Mouse (Mus musculus) liver, postnatal 0 days (tissue): ENCODE results near the gene Hspbp1. TPM values are rescaled to one million over a fixed set of nuclear protein-coding genes. Genes with fewer than 3 reads are reported as not detected.
A peak's percentile ranks its signal among the peaks of the same experiment; 100 is the strongest.

Experiments
- ATAC-seq: fragments of 200-750 bp; cut with Nextera tagmentation; 2 replicates; pipeline ENCODE4 v1.8.0; 2017; ENCODE audit warnings: mild to moderate bottlenecking, moderate library complexity
- DNase-seq: peaks from one replicate; pipeline ENCODE4 v3.0.0-alpha.2; 2016
- H3K27ac ChIP-seq: fragments of 300-500 bp; sonication (generic); 2 replicates; pipeline ENCODE4 v1.5.1; 2014; ENCODE audit warnings: antibody characterized with exemption, moderate library complexity, mild to moderate bottlenecking, low read depth
- H3K27me3 ChIP-seq: fragments of 300-500 bp; sonication (generic); 2 replicates; pipeline ENCODE4 v1.6.1; 2014; ENCODE audit warnings: low read length, control low read depth, mixed read lengths; ENCODE audit not compliant: insufficient read depth
- H3K36me3 ChIP-seq: fragments of 300-500 bp; sonication (generic); replicated peaks from 2 replicates; pipeline ENCODE4 v1.6.1; 2014; ENCODE audit warnings: mild to moderate bottlenecking, control low read depth, low read length, moderate library complexity, mixed read lengths; ENCODE audit not compliant: insufficient read depth
- H3K4me1 ChIP-seq: fragments of 300-500 bp; sonication (generic); 2 replicates; pipeline ENCODE4 v1.6.1; 2014; ENCODE audit warnings: antibody characterized with exemption, mild to moderate bottlenecking, control low read depth; ENCODE audit not compliant: insufficient read depth
- H3K4me2 ChIP-seq: fragments of 300-500 bp; sonication (generic); 2 replicates; pipeline ENCODE4 v1.6.1; 2014; ENCODE audit warnings: low read depth, mild to moderate bottlenecking, low read length, moderate library complexity, mixed read lengths
- H3K4me3 ChIP-seq: fragments of 300-500 bp; sonication (generic); 2 replicates; pipeline ENCODE4 v1.5.1; 2014; ENCODE audit warnings: low read depth, low read length
- H3K9ac ChIP-seq: fragments of 300-500 bp; sonication (generic); replicated peaks from 2 replicates; pipeline ENCODE4 v1.6.1; 2014; ENCODE audit warnings: mild to moderate bottlenecking, moderate library complexity
- H3K9me3 ChIP-seq: fragments of 300-500 bp; sonication (generic); 2 replicates; pipeline ENCODE4 v1.6.1; 2016; ENCODE audit warnings: mild to moderate bottlenecking, control low read depth, low read length, mixed read lengths
- CTCF ChIP-seq: sonication (generic); IDR thresholded peaks from 2 replicates; pipeline ENCODE4 v1.5.1; 2016; ENCODE audit warnings: antibody characterized with exemption, low read depth
- EP300 ChIP-seq: IDR thresholded peaks from 2 replicates; pipeline ENCODE4 v1.6.1; 2016; ENCODE audit warnings: antibody characterized with exemption, low read depth, mild to moderate bottlenecking
- WGBS: fragments of 180-500 bp; shearing (Covaris S2); extraction: QIAGEN DNeasy Blood & Tissue Kit; methylation state at CpG from one replicate; pipeline ENCODE4 v1.1.7; 2014; ENCODE audit not compliant: insufficient replicate concordance; 5-methylcytosine and 5-hydroxymethylcytosine counted together
- polyA plus RNA-seq: library from polyadenylated mRNA; unstranded; fragments of >200 nt; fragmentation: Nextera tagmentation; extraction: Ambion mirVana; gene quantifications from 2 replicates; pipeline ENCODE4 v1.2.1, GENCODE M21; 2015

Gene Hspbp1
- polyA plus RNA-seq: 27.6 and 33.1 TPM in 2 replicates

DNA sequence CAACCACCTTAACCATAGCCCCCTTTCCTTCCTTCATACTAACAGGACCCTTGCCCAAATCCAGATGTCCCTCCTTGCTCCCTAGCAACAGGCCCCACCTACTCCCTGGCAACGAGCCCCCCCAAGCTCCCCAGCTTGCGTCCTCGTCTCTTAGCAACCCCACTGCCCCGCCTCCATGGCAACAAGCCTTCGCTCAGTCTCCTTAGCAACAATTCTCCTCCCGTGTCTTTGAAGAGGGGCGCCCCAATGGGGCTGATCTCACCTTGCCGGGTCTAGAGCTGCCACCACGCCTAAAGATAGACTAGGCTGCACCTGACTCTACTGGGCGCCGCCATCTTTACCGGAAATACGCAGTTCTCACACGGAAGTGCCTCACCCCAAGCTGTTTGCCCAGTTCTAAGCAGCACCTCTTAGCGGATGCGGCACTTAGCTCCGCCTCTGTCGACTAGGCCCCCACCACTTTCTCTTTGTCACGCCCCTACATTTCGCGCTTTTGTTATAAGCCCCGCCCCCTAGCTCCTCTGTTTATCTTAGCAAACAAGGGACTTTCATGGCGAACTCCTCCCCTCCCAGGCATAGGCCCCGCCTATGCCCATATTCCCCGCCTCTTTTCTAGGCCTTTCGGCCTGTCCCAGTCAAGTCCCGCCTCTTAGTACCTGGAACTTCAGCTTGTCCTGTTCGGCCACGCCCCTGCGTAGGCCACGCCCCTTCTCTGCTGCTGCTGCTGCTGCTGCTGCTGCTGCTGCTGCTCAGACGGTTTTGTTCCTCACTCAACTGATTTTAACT, at the start of gene Hspbp1:
Hspbp1 (minus strand) TSS at position 437 of the 786 bp plus-strand sequence.
- Histone ChIP-seq H3K36me3 (0 out of 2 replicates have a peak, but pooled peaks cover 2% of the 10 kb centered on the region), H3K9ac (peak within 1 kb of the TSS; percentile 54), H3K4me3 (peak within 1 kb of the TSS; percentile 71), H3K4me1 (peaks cover 9% of the 10 kb centered on the region), H3K27me3 (0 out of 2 replicates have a peak, but pooled peaks cover under 1% of the 10 kb centered on the region), H3K27ac (peak within 1 kb of the TSS; percentile 62; the same call in 1 of the 2 replicates), H3K9me3 (no peaks in the 10 kb centered on the region), H3K4me2 (peak within 1 kb of the TSS; percentile 77)
- under 1% methylated on average over 32 of the region's 32 CpGs for WGBS
- ATAC-seq (peak; percentile 97), DNase-seq (peak; percentile 97)
- TF ChIP-seq EP300: peak; percentile 70; the same call in 1 of the 2 replicates
- TF ChIP-seq CTCF: 0 out of 2 replicates have a peak, but pooled peaks have one; percentile 6

DNA sequence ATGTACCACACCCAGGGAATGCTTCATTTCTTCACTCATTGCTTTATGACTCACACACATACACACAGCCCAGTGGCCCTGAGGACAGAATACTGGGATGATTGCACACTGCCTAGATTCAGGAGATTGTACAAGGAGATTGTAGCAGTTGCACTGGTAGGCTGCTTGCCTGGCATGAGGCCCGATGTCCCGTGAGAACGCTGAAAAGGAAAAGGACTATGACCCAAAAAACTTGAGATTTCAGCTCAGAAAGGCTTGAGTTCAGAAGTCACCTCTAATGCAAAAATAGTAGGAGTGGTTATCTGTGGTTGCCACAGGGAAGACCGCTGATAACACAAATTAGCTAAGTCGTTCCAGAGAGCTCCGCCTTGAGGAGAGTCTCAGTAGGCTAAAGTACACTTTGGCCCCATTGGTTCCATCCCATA, 48.1 kb upstream of the Hspbp1 start:
- WGBS: 20% methylated on average over 6 of the region's 6 CpGs
- H3K4me3 ChIP-seq: no peak overlapping the region
- peak; percentile 55 for TF ChIP-seq EP300
- peak; percentile 51 for TF ChIP-seq CTCF
- no peak overlapping the region for H3K27ac ChIP-seq
- no peaks in the 10 kb centered on the region for H3K9me3 ChIP-seq
- ATAC-seq (peak; percentile 48; the same call in 1 of the 2 replicates), DNase-seq (no peak)
- no peak overlapping the region for H3K9ac ChIP-seq
- no peaks in the 10 kb centered on the region for H3K27me3 ChIP-seq
- peaks cover 6% of the 10 kb centered on the region for H3K4me1 ChIP-seq
- H3K36me3 ChIP-seq: no peaks in the 10 kb centered on the region
- 0 out of 2 replicates have a peak overlapping the region, but pooled peaks have one; percentile 20 for H3K4me2 ChIP-seq

DNA sequence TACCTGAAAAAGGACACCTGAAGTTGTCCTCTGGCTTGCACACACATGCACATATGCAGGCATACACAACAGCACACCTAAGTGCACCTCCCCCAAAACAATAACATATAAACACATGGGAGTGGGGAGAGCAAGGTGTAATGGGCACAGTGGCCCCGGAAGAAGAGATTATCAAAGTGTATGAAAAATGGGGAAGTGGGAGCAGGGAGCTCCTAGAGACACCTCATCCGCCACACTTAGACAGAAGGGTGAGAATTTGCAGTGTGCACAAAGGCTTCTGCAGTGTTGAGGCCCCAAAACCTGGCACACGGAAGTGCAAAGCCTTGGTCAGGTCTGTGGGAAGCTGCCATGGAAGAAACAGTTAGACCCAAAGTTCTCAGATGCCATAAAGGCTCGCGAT, 46.2 kb upstream of the Hspbp1 start:
- TF ChIP-seq EP300 (no peak), CTCF (no peak)
- ATAC-seq (no peak), DNase-seq (no peak)
- no peaks in the 10 kb centered on the region for H3K9me3 ChIP-seq
- no peak overlapping the region for H3K9ac ChIP-seq
- no peaks in the 10 kb centered on the region for H3K27me3 ChIP-seq
- no peak overlapping the region for H3K4me3 ChIP-seq
- no peaks in the 10 kb centered on the region for H3K36me3 ChIP-seq
- 57% methylated on average over 5 of the region's 5 CpGs for WGBS
- no peak overlapping the region for H3K4me2 ChIP-seq
- no peak overlapping the region for H3K27ac ChIP-seq
- H3K4me1 ChIP-seq: peaks cover 6% of the 10 kb centered on the region

GRCm38 (mm10) chr7:4725169-4725568, 40.3 kb upstream of the Hspbp1 start, which contains the start of gene Tmem150b:
TSS of gene Tmem150b (minus strand) at chr7:4725249.
- TF ChIP-seq CTCF (no peak), EP300 (no peak)
- Histone ChIP-seq H3K4me1 (peaks cover 11% of the 10 kb centered on the region), H3K4me2 (peak within 1 kb of the TSS; percentile 60), H3K4me3 (peak within 1 kb of the TSS; percentile 29), H3K36me3 (no peaks in the 10 kb centered on the region), H3K9ac (no peak within 1 kb of the TSS), H3K27me3 (no peaks in the 10 kb centered on the region), H3K9me3 (no peaks in the 10 kb centered on the region), H3K27ac (peak within 1 kb of the TSS; percentile 67)
- no peak for DNase-seq
- no peak for ATAC-seq
- WGBS: 26% methylated on average over 7 of the region's 7 CpGs

DNA sequence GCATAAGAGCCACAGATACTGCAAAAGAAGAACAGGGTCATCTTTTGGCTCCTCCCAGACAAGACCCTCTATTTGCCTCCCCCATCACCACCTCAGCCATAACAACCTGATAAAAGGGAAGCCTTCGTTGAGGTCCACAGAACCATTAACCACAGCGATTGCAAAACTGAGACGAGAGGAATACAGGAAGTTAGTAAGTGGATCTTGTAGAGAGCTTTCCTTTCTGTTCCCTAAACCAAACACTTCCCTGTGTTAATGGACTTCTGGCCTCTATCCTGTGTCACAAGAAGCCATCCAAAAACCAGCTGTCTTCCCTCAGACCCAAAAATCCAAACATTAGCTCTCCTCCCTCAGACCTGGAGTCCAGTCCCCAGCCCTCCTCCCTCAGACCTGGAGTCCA, 39.5 kb upstream of the Hspbp1 start:
- 7% methylated on average over 3 of the region's 3 CpGs for whole genome bisulfite sequencing
- peak overlapping the region; percentile 60 for H3K4me2 ChIP-seq
- no peaks in the 10 kb centered on the region for H3K36me3 ChIP-seq
- H3K4me1 ChIP-seq: peaks cover 13% of the 10 kb centered on the region
- H3K27ac ChIP-seq: peak overlapping the region; percentile 67
- no peaks in the 10 kb centered on the region for H3K9me3 ChIP-seq
- ATAC-seq (peak; percentile 44), DNase-seq (no peak)
- no peaks in the 10 kb centered on the region for H3K27me3 ChIP-seq
- H3K4me3 ChIP-seq: peak overlapping the region; percentile 29
- TF ChIP-seq CTCF: no peak
- TF ChIP-seq EP300: no peak
- H3K9ac ChIP-seq: no peak overlapping the region

DNA sequence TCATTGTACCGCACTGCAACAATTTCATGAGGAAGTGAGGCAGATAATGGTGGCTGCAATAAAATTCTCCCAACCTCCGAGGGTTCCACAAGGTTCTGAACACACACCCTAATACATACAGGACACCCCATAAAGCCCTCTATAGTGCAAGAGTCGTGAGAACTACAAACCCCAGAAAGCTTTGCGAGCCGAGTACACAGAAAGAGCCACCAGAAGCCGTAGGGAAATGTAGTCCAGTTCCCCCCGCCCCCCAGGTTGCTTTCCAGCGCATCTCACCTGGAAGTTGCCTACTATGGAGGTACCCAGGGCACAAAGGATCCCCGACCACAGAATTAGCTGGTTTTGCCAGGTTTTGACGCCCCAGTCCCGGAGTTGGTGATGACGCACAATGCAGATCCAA, 38.6 kb upstream of the Hspbp1 start:
- WGBS: 32% methylated on average over 12 of the region's 12 CpGs
- no peaks in the 10 kb centered on the region for H3K36me3 ChIP-seq
- ATAC-seq (no peak; the same call in 1 of the 2 replicates), DNase-seq (peak; percentile 34)
- H3K4me3 ChIP-seq: peak overlapping the region; percentile 29; the same call in 1 of the 2 replicates
- H3K4me1 ChIP-seq: peaks cover 13% of the 10 kb centered on the region
- H3K27me3 ChIP-seq: no peaks in the 10 kb centered on the region
- H3K4me2 ChIP-seq: peak overlapping the region; percentile 60
- TF ChIP-seq EP300 (no peak), CTCF (no peak)
- H3K27ac ChIP-seq: no peak overlapping the region
- no peaks in the 10 kb centered on the region for H3K9me3 ChIP-seq
- H3K9ac ChIP-seq: 0 out of 2 replicates have a peak overlapping the region, but pooled peaks have one; percentile 3
